Mouse (Mus musculus) kidney, embryonic 14.5 days (tissue): ENCODE measurements around the gene Prpf38b. TPM values are rescaled to one million over a fixed set of nuclear protein-coding genes. Genes with fewer than 3 reads are reported as not detected.

Experiments
- ATAC-seq: fragments of 200-750 bp; cut with Nextera tagmentation; 2 replicates; pipeline ENCODE4 v1.8.0; 2017; ENCODE audit warnings: moderate number of reproducible peaks, mild to moderate bottlenecking, moderate TSS enrichment, moderate library complexity; ENCODE audit not compliant: low FRiP score, low TSS enrichment
- H3K27ac ChIP-seq: fragments of 300-500 bp; sonication (generic); 2 replicates; pipeline ENCODE4 v1.5.1; 2014; ENCODE audit warnings: low read depth, mild to moderate bottlenecking, low read length, moderate library complexity, mixed read lengths
- H3K27me3 ChIP-seq: fragments of 300-500 bp; sonication (generic); 2 replicates; pipeline ENCODE4 v1.6.1; 2014; ENCODE audit warnings: mild to moderate bottlenecking, low read length; ENCODE audit not compliant: control insufficient read depth, insufficient read depth
- H3K36me3 ChIP-seq: fragments of 300-500 bp; sonication (generic); 2 replicates; pipeline ENCODE4 v1.6.1; 2014; ENCODE audit warnings: low read length, mixed read lengths; ENCODE audit not compliant: control insufficient read depth, insufficient read depth
- H3K4me1 ChIP-seq: fragments of 300-500 bp; sonication (generic); 2 replicates; pipeline ENCODE4 v1.6.1; 2014; ENCODE audit warnings: low read length, mixed read lengths; ENCODE audit not compliant: control insufficient read depth, insufficient read depth
- H3K4me2 ChIP-seq: fragments of 300-500 bp; sonication (generic); replicated peaks from 2 replicates; pipeline ENCODE4 v1.6.1; 2014; ENCODE audit warnings: low read depth, mild to moderate bottlenecking, low read length
- H3K4me3 ChIP-seq: fragments of 300-500 bp; sonication (generic); 2 replicates; pipeline ENCODE4 v1.5.1; 2014; ENCODE audit warnings: mild to moderate bottlenecking, low read length
- H3K9ac ChIP-seq: fragments of 300-500 bp; sonication (generic); 2 replicates; pipeline ENCODE4 v1.6.1; 2014; ENCODE audit warnings: low read depth, mild to moderate bottlenecking, low read length, moderate library complexity
- H3K9me3 ChIP-seq: fragments of 300-500 bp; sonication (generic); 2 replicates; pipeline ENCODE4 v1.6.1; 2016; ENCODE audit warnings: low read length; ENCODE audit not compliant: control insufficient read depth
- WGBS: fragments of 180-500 bp; shearing (Covaris S2); extraction: QIAGEN DNeasy Blood & Tissue Kit; methylation state at CpG from one replicate; pipeline ENCODE4 v1.1.7; 2014; 5-methylcytosine and 5-hydroxymethylcytosine counted together
- polyA plus RNA-seq: library from polyadenylated mRNA; unstranded; fragments of >200 nt; fragmentation: Nextera tagmentation; extraction: Ambion mirVana; gene quantifications from 2 replicates; pipeline ENCODE4 v1.2.1, GENCODE M21; 2014

Prpf38b gene
- polyA plus RNA-seq: 58.3 and 73.7 TPM in 2 replicates

GRCm38 (mm10) chr3:108911548-108912413 lies at the start of gene Prpf38b:
TSS of gene Prpf38b (minus strand) at chr3:108911727.
- peak within 1 kb of the TSS; percentile 96 for H3K9ac ChIP-seq
- H3K4me2 ChIP-seq: peak within 1 kb of the TSS; percentile 68
- ATAC-seq: peak; percentile 99
- no peaks in the 10 kb centered on the region for H3K9me3 ChIP-seq
- peaks cover 18% of the 10 kb centered on the region for H3K36me3 ChIP-seq
- H3K27ac ChIP-seq: peak within 1 kb of the TSS; percentile 100
- under 1% methylated on average over 53 of the region's 53 CpGs for WGBS
- H3K27me3 ChIP-seq: no peaks in the 10 kb centered on the region
- H3K4me3 ChIP-seq: peak within 1 kb of the TSS; percentile 95
- peaks cover 13% of the 10 kb centered on the region; the same call in 1 of the 2 replicates for H3K4me1 ChIP-seq

GRCm38 (mm10) chr3:108961226-108961625 lies 49.7 kb upstream of the Prpf38b start:
- 52% methylated on average over 7 of the region's 7 CpGs for WGBS
- H3K4me2 ChIP-seq: no peak overlapping the region

GRCm38 (mm10) chr3:108959680-108960295 lies 48.3 kb upstream of the Prpf38b start:
- Histone ChIP-seq H3K4me2 (no peak overlapping the region), H3K27me3 (no peaks in the 10 kb centered on the region), H3K4me1 (no peaks in the 10 kb centered on the region), H3K9me3 (no peaks in the 10 kb centered on the region), H3K36me3 (no peaks in the 10 kb centered on the region), H3K4me3 (no peak overlapping the region), H3K27ac (no peak overlapping the region), H3K9ac (no peak overlapping the region)
- WGBS: 66% methylated on average over 13 of the region's 13 CpGs
- no peak for ATAC-seq

More at GRCm38 (mm10) chr3:108961226-108961625, 49.7 kb upstream of the Prpf38b start:
- Histone ChIP-seq H3K4me3 (no peak overlapping the region), H3K9ac (no peak overlapping the region), H3K27me3 (no peaks in the 10 kb centered on the region), H3K36me3 (no peaks in the 10 kb centered on the region), H3K9me3 (no peaks in the 10 kb centered on the region), H3K4me1 (no peaks in the 10 kb centered on the region), H3K27ac (no peak overlapping the region)
- ATAC-seq: peak; percentile 67; the same call in 1 of the 2 replicates

- Histone ChIP-seq H3K4me2 (no peak overlapping the region), H3K27ac (no peak overlapping the region), H3K4me1 (no peaks in the 10 kb centered on the region), H3K27me3 (no peaks in the 10 kb centered on the region), H3K9ac (no peak overlapping the region), H3K4me3 (no peak overlapping the region), H3K9me3 (no peaks in the 10 kb centered on the region), H3K36me3 (no peaks in the 10 kb centered on the region)
- no peak for ATAC-seq
Observed at GRCm38 (mm10) chr3:108957976-108958375, 46.4 kb upstream of the Prpf38b start.

DNA sequence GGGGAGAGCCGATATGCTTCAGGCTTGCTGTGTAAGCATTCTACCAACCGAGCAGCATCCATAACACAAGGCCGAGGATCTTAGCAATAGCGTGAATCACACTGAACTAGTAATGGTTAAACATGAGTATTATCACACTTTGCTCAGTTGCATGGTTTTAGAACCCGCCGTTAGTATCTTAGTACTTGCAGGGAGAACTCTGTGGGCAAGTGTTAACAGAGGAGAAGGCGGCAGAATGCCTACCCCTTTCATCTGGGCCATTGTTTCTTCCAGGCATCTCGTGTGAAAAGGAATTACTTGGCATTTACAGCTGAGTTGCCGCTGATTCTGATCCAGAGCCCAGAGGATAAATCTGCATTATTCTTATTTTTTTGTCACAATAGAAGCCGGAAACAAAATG lies 29.5 kb upstream of the Prpf38b start:
- Histone ChIP-seq H3K4me2 (no peak overlapping the region), H3K4me1 (no peaks in the 10 kb centered on the region)
- WGBS: 83% methylated on average over 10 of the region's 10 CpGs

DNA sequence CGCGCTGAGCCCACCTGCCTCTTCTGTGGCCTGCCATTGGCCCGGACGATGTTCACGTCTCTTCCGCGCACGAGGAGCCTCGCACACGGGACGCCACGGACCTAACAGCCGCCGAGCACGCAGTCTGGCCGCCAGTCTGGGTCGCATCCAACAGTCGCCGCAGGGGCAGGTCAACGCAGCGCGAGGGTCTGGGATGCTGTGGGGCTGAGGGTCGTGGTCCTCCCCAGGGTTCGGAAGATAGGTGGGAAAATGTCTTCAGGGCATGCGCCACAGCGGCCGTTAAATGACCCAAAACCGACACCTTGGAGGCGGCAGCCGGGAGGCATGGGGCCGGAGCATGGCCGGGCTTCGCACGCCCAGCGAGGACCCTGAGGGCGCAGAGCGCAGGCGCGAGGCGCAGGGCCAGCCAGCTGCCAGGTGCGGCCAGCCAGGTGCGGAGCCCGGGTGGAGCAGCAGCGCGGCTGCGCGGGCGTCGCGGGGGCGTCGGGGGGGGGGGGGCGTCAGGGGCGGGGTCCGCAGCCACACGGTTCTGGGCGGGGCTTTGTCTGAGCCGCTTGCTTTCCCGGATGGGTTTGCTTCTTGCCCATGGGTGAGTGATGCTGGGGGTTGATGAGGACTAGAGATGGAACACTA lies 28.6 kb upstream of the Prpf38b start, which contains the start of gene Gm9857:
Gene Gm9857 (minus strand): TSS at position 445 of the 633 bp plus-strand sequence.
- Histone ChIP-seq H3K27ac (no peak within 1 kb of the TSS), H3K4me2 (peak within 1 kb of the TSS; percentile 42), H3K4me1 (no peaks in the 10 kb centered on the region), H3K4me3 (peak within 1 kb of the TSS; percentile 25), H3K36me3 (no peaks in the 10 kb centered on the region), H3K27me3 (no peaks in the 10 kb centered on the region), H3K9me3 (peaks cover 7% of the 10 kb centered on the region), H3K9ac (no peak within 1 kb of the TSS)
- ATAC-seq: peak; percentile 76
- 63% methylated on average over 52 of the region's 59 CpGs for WGBS

More for the DNA sequence above, 29.5 kb upstream of the Prpf38b start:
- Histone ChIP-seq H3K27me3 (no peaks in the 10 kb centered on the region), H3K4me3 (no peak overlapping the region), H3K9ac (no peak overlapping the region), H3K27ac (no peak overlapping the region), H3K36me3 (no peaks in the 10 kb centered on the region), H3K9me3 (peaks cover 7% of the 10 kb centered on the region)
- ATAC-seq: no peak

GRCm38 (mm10) chr3:108939573-108939972 lies 28.0 kb upstream of the Prpf38b start, which contains the start of gene Henmt1:
TSS of gene Henmt1 (plus strand) at chr3:108939873.
- Histone ChIP-seq H3K9ac (no peak within 1 kb of the TSS), H3K27ac (no peak within 1 kb of the TSS)
- WGBS: 79% methylated on average over 5 of the region's 5 CpGs

DNA sequence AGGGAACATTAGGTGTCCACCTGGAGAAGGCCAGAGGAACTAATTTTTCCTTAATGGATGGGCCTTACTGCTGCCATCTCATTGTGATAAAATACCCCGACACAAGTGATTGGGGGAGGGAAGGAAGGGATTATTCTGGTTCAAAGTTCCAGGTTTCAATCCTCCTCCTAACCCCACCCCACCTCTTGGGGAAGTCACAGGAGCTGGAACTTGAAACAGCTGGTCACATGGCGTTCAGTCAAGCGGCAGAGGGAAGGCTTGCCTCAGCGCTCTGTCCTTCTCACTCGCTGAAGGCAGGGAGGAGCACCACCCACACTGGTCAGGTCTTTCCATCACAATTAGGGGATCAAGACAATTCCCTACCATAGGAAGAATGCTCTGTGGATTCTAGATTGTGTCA lies 27.2 kb upstream of the Prpf38b start:
- no peak overlapping the region for H3K4me2 ChIP-seq
- no peak for ATAC-seq
- no peak overlapping the region for H3K27ac ChIP-seq
- H3K4me3 ChIP-seq: no peak overlapping the region
- H3K9me3 ChIP-seq: peaks cover 7% of the 10 kb centered on the region
- H3K4me1 ChIP-seq: no peaks in the 10 kb centered on the region
- H3K36me3 ChIP-seq: no peaks in the 10 kb centered on the region
- 87% methylated on average over 5 of the region's 5 CpGs for WGBS
- no peaks in the 10 kb centered on the region for H3K27me3 ChIP-seq
- no peak overlapping the region for H3K9ac ChIP-seq

More at GRCm38 (mm10) chr3:108939573-108939972, 28.0 kb upstream of the Prpf38b start, which contains the start of gene Henmt1:
- Histone ChIP-seq H3K36me3 (no peaks in the 10 kb centered on the region), H3K4me1 (no peaks in the 10 kb centered on the region), H3K27me3 (no peaks in the 10 kb centered on the region), H3K4me3 (peak within 1 kb of the TSS; percentile 25), H3K9me3 (peaks cover 7% of the 10 kb centered on the region), H3K4me2 (peak within 1 kb of the TSS; percentile 42)
- no peak for ATAC-seq
